Mouse (Mus musculus) macrophage (primary cell): ENCODE data around the gene Bdnf. TPM values are rescaled to one million over a fixed set of nuclear protein-coding genes. Genes with fewer than 3 reads are reported as not detected.

ENCODE experiments used
- H3K27ac ChIP-seq: fragments of 350-480 bp; formaldehyde crosslinking; 2 replicates; pipeline ENCODE4 v1.9.0; 2021
- H3K36me3 ChIP-seq: fragments of 350-480 bp; formaldehyde crosslinking; 2 replicates; pipeline ENCODE4 v1.9.0; 2021; ENCODE audit errors: inconsistent target
- H3K4me3 ChIP-seq: fragments of 350-480 bp; formaldehyde crosslinking; 2 replicates; pipeline ENCODE4 v1.9.0; 2021; ENCODE audit errors: inconsistent target
- H3K79me2 ChIP-seq: fragments of 350-480 bp; formaldehyde crosslinking; 2 replicates; pipeline ENCODE4 v1.9.0; 2021; ENCODE audit errors: inconsistent target
- WGBS: methylation state at CpG from one replicate; pipeline ENCODE4 v1.1.7; 2026; ENCODE audit warnings: inconsistent platforms; ENCODE audit not compliant: missing documents; 5-methylcytosine and 5-hydroxymethylcytosine counted together
- polyA plus RNA-seq: library from polyadenylated mRNA; stranded (reverse); fragments of 250-400 nt; gene quantifications from 3 replicates; pipeline ENCODE4 v1.2.4, GENCODE M21; 2018; ENCODE audit warnings: inconsistent platforms

Gene Bdnf
- polyA plus RNA-seq, 1 experiment from 2014 or later: not detected

DNA sequence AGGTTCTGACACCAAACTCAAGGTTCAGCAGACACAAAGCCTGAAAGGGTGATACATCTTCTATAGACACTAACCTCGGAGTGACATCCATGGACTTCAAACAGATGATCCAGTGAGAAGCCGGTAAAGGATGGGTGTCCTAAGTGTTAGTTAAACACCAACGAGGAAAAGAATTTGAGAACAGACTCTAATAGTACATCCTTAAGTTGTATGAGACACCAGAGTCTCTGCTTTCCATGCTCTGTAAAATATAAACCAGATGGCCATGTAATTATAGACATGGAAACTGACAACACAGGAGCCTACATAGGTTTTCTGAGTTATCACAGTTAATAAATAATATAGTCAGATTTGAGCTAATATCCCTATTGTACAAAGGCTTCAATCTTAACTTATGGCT, 59.7 kb downstream of the Bdnf start:
- Histone ChIP-seq H3K36me3 (no peaks in the 10 kb centered on the region), H3K4me3 (no peak overlapping the region), H3K79me2 (no peaks in the 10 kb centered on the region), H3K27ac (no peak overlapping the region)
- WGBS: 85% methylated on average over 3 of the region's 3 CpGs

DNA sequence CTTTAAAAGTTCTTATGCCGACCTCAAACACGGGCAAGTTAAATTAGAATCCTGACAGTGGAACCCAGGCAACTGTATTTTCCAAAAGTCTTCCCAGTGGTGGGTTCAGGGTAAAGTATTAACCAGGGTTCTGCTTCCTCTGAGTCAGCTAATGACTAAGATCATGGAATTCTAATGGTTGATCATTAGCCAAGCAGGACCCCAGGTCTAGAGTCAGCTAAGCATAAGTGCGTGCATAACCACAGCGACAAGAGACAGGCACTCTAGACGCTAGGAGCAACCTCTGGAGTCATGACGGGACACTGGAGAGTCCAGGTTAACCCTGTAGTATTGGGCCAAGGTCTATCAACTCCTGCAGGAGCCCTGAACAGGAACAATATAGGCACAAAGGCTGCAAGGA, 60.2 kb downstream of the Bdnf start:
- Histone ChIP-seq H3K4me3 (no peak overlapping the region), H3K36me3 (no peaks in the 10 kb centered on the region), H3K79me2 (no peaks in the 10 kb centered on the region), H3K27ac (no peak overlapping the region)
- 94% methylated on average over 6 of the region's 6 CpGs for WGBS

DNA sequence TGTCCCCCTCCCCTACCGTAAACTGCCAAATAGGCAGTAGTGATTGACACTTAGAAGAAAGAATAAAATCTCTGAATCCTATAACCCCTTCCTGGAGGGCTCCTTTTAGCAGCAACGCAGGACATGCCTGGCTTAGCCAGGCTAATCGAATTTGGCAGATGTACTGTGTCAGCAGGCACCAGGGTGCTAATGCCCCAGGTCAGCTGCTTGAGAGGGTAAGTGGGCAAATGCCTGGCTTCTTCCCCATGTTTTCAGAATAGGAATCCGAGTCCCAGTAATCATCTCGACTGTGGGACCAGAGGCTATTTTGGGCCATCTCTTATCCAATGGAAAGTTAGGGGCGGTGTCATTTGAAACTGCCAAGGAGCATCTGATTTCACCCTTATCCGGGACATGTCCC, 60.8 kb downstream of the Bdnf start:
- H3K36me3 ChIP-seq: no peaks in the 10 kb centered on the region
- no peak overlapping the region for H3K4me3 ChIP-seq
- H3K79me2 ChIP-seq: no peaks in the 10 kb centered on the region
- 66% methylated on average over 7 of the region's 7 CpGs for WGBS
- H3K27ac ChIP-seq: no peak overlapping the region

DNA sequence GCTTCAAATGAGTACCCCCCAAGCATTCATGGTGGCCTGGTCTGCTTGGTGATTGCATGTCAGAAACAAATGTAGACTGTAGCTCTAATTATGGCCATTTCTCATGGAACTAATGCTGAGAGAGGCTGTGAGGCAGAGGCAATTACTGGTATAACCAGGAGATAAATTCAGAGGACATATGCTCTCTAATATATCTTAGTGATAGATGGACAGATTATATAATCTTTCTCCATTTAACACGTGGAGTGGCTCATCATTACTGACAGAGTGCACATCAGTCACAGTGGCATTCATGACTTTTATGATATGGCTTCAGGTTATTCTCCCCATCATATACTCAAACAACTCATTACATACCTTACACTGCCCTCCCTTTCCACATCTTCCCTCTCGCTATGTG, 61.8 kb downstream of the Bdnf start:
- no peak overlapping the region for H3K4me3 ChIP-seq
- no peaks in the 10 kb centered on the region for H3K36me3 ChIP-seq
- H3K27ac ChIP-seq: no peak overlapping the region
- no peaks in the 10 kb centered on the region for H3K79me2 ChIP-seq
- 69% methylated on average over 2 of the region's 2 CpGs for WGBS

DNA sequence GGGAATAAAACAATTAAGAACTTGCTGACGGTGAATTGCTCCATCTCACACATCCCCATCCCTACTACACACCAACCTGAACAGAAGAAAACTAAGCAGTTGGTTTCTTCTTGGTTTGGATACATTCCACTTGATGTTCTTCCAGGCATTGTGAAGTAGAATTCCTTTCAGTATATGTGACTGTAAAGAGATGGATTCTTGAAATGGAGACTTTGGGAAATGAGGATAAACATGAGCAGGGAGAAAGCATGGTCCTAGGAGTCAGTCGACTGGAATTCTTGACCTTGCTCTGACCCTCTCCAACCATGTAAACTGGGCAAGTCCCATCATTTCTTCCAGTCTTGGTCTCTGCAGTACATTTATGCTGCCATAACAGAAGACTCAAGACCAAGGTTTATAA, 63.8 kb downstream of the Bdnf start:
- Histone ChIP-seq H3K36me3 (no peaks in the 10 kb centered on the region), H3K27ac (no peak overlapping the region), H3K79me2 (no peaks in the 10 kb centered on the region), H3K4me3 (no peak overlapping the region)
- WGBS: 88% methylated on average over 2 of the region's 2 CpGs

DNA sequence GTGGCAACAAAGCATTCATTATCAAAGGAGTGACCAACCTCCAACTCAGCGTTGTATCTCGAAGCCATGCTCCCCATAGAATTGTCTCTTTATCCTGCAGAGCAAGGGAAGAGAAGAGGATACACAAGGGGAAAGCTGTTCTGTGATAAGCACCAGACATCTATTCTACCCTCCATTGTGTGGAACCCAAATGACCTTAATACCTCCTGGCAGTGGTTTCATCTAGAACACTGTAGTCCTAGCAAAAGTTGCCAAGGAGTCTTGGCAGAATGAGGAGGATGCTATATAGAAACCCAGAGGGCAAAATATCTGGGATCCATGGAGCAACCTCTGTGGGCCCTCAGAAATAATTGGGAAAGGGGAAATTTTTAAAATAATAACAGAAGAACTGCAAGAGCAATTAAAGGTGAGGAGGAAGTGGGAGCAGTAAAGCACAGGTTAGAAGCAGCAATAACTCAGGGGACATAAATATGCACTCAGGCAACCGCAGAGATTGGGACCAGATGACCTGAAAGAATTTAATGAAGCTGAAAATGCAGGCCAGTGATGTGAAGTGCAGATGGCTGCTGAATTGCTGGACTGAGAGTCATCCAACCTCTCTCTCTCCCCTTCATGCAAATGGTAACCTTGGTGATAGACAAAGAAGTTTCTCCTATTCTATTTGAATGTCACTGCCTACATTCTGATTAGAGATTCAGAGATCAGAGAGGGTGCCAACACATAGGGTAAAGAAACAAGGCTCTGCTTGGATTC, 68.9 kb downstream of the Bdnf start:
- Histone ChIP-seq H3K4me3 (no peak overlapping the region), H3K79me2 (no peaks in the 10 kb centered on the region), H3K27ac (no peak overlapping the region), H3K36me3 (no peaks in the 10 kb centered on the region)
- 93% methylated on average over 3 of the region's 3 CpGs for WGBS

DNA sequence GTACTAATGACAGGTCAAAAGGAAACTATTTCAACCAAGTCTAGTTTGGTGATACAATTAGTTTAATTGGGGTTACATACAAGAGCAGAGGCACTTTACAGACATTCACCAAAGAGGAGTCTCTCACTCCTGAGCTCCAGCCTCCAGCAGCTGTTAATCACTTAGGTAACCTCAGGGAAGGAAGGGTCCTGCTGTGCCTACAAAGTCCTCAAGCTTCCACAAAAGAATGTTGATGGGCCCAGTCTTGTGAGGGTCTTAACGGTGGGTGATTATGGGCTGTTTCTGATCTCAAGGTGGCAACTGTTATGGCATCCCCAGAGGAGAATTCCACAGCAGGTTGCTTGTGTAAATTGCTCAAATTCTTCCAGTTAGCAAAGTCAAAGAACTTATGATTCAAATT, 71.7 kb downstream of the Bdnf start:
- no peak overlapping the region for H3K4me3 ChIP-seq
- H3K36me3 ChIP-seq: no peaks in the 10 kb centered on the region
- 31% methylated on average over 1 of the region's 1 CpGs for WGBS
- no peak overlapping the region for H3K27ac ChIP-seq
- H3K79me2 ChIP-seq: no peaks in the 10 kb centered on the region

DNA sequence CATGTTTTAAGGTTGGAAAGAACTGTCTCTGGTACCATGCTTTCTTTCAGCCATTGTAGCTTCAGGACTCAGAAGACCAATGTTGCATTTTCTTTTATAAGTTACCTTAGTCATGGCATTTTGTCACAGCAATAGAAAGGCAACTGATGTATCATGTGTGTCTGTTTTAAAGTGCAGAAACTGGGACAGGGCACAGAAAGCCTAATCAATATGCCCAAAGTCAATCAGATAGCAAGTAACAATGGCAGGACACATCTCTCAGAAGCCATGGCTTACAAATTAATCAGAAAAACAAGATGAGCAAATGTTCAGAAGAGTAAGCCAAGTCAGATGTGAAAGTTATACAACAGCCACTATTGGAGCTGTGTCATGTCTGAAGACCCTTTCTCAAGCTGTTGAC, 73.9 kb downstream of the Bdnf start:
- no peak overlapping the region for H3K4me3 ChIP-seq
- H3K36me3 ChIP-seq: no peaks in the 10 kb centered on the region
- no peak overlapping the region for H3K27ac ChIP-seq
- no peaks in the 10 kb centered on the region for H3K79me2 ChIP-seq

DNA sequence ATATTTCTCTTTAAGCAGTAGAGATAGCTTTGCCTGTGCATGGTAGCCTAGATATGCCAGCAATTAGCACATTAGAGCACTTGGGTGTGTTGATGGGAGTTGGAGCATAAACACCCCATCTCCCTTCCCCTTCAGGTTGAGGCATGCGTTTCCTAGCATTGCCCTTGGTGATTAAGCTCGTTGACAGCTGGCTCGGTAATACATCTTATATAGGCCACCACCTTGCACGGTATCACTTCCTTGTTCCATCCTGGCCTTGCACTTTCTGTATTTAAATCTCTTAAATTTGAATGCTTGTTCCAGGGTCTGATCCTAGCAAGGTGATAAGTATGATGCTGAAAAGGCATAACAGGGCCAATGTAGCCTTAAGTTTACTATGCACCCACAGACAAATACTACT, 74.3 kb downstream of the Bdnf start:
- 17% methylated on average over 3 of the region's 4 CpGs for WGBS
- H3K79me2 ChIP-seq: no peaks in the 10 kb centered on the region

DNA sequence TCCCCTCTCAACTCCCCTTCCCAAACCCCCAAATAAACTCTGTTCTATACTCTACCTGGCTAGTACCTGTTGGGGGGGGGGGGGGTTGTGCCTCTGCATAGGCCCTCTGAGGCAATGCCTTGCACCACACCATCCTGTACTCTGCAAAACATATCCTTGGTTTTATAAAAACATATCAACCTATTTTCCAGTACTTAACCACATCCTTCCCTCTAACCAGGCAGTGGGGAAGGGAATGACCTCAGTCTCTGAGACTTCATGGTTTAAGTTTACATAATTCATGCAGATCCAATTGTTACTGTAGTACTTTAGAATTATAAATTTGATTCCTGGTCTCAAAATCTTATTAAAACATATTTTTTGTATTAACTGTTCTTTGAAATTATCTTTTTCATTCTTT, 75.5 kb downstream of the Bdnf start:
- Histone ChIP-seq H3K27ac (no peak overlapping the region), H3K79me2 (no peaks in the 10 kb centered on the region), H3K36me3 (no peaks in the 10 kb centered on the region), H3K4me3 (no peak overlapping the region)

More for the DNA sequence above, 74.3 kb downstream of the Bdnf start:
- no peak overlapping the region for H3K4me3 ChIP-seq
- no peak overlapping the region for H3K27ac ChIP-seq
- H3K36me3 ChIP-seq: no peaks in the 10 kb centered on the region

DNA sequence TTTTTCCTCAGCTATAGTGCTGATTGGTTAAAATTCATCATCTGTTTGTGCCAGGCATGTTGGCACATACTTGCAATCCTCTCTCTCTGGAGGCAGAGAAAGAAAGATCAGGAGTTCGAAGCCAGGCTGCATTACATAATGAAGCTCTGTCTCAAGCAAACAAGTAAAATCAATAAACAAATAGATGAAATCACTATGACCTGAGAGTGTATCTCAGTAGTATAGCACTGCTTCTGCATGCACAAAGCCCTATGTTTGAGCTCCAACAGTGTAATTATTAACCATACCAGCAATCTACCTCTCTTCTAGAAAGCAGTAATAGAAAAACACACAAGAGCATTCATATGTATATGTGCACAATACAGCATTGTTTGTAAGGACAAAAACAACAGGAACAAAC, 76.0 kb downstream of the Bdnf start:
- no peak overlapping the region for H3K27ac ChIP-seq
- H3K79me2 ChIP-seq: no peaks in the 10 kb centered on the region
- WGBS: 91% methylated on average over 1 of the region's 1 CpGs
- H3K4me3 ChIP-seq: no peak overlapping the region
- H3K36me3 ChIP-seq: no peaks in the 10 kb centered on the region

DNA sequence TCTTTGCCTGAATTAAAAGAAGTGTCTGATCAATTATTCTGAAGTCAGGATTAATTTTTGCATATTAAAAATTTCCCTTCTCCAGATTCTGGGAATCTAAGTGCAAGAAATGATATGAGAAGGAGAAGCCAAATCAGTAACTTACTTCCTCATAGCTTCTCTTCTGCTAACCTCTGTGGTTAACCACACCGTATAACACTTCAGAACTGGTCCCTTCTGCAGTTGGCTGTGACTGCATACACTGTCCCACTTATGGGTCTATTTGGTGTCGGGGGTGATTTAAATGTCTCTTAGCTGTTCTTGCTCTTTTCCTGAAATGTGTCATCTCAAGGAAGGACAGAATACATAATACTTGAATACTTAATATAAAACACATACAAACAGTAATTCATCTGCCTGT, 81.8 kb downstream of the Bdnf start:
- WGBS: 8% methylated on average over 2 of the region's 2 CpGs
- Histone ChIP-seq H3K79me2 (no peaks in the 10 kb centered on the region), H3K4me3 (no peak overlapping the region), H3K36me3 (no peaks in the 10 kb centered on the region), H3K27ac (no peak overlapping the region)

DNA sequence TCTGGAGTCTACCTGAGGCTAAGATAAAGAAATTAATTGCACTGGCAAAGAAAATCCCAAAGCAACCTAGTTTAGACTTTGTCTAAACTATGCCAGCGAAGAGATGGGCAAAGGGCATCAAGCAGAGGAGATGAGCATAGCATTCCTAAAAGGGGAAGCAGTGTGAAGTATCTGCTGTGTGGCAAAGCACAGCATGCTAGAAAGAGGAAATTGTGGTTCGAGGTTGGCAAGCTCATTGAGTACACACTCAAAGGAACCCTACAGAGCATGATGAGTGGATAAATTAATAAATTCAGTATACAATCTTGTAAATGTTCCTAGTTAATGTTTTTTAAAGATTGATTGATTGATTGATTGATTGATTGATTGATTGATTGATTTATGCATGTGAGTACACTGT, 92.3 kb downstream of the Bdnf start:
- Histone ChIP-seq H3K4me3 (no peak overlapping the region), H3K27ac (no peak overlapping the region), H3K36me3 (no peaks in the 10 kb centered on the region), H3K79me2 (no peaks in the 10 kb centered on the region)
- 0% methylated on average over 2 of the region's 2 CpGs for WGBS

DNA sequence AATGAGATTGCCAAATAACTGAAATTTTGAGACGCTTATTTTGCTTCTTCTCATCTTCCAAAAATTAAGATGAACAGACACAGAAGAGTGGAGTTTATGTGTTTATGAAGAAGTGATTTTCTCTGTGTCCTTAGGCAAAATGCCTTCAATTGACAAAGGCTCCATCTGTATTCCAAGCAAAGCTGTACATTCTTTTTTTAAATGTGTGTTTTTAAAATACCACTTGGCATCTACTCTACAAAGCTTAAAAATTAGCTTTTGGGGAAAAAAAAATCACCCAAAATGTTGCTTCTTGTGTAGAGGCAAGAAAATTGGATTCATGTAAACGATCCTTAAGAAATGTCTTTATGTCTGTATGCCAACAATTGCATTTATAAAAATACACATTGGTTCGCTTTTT, 94.3 kb downstream of the Bdnf start:
- 98% methylated on average over 3 of the region's 3 CpGs for whole genome bisulfite sequencing
- H3K79me2 ChIP-seq: no peaks in the 10 kb centered on the region

DNA sequence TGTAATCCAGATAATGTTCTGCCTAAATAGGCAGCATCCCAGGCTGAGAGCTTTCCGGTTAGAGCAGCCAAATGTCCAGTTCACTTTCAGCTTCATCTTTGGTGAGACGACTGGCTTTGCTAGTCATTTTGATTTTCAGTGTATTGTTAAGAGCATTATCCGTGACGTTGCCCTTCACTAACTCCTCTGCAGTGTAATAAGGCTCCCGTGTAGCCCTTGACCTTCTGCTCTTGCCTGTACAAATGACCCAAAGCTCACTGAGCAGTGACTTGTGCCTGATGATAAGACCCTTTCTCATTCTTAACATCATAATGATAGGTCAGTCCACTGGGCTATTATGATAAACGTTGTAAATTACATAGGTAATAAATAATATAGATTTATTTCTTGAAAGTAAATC, 101.9 kb downstream of the Bdnf start:
- no peak overlapping the region for H3K4me3 ChIP-seq
- WGBS: 89% methylated on average over 6 of the region's 6 CpGs
- H3K27ac ChIP-seq: no peak overlapping the region
- no peaks in the 10 kb centered on the region for H3K79me2 ChIP-seq
- H3K36me3 ChIP-seq: no peaks in the 10 kb centered on the region

More for the DNA sequence above, 94.3 kb downstream of the Bdnf start:
- no peaks in the 10 kb centered on the region for H3K36me3 ChIP-seq
- no peak overlapping the region for H3K27ac ChIP-seq
- H3K4me3 ChIP-seq: no peak overlapping the region
